In the genomic region with DNA sequence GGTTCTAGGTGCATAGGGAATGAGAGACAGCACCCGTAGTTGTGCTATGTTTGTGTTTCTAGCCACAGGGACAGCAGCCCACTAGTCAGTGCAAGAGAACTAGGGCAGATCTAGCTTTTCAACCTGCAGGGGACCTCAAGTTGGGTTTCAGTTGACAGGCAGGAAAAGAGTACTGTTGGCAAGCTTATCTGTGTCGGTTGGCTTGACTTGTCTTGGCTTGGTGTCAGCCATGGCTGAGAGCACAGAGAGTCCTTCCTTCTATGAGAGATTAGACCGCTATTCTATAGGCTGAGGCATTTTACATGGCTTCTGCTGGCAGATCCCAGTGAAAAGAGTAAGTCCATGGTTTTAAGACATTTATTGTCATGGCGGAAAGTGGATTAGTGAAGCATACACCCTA, we compare ENCODE assay signal across 25 mouse cellular contexts.
DNase-seq lines count a peak whose midpoint lies in the region; TF ChIP-seq lines count a peak whose summit lies in the region.
"Had no signal": no experiment of that assay in that cellular context is flagged by ENCODE, and none has a peak within 500 bp of the region (broad histone marks: within the 10 kb centered on the region; RNA-seq: fewer than 3 reads in every experiment).

No protein-coding gene starts in this region.

- peak; percentile 1 for DNase-seq in cerebellum, adult 8-10 months
- no peak for DNase-seq in cerebellum, adult 11 months
- DNase-seq in MEL (ENCODE audit: low read depth, low spot score) = peak; percentile 4
- peak; percentile 1 for DNase-seq in cerebellum, adult 9-10 months
- DNase-seq in cerebellum, postnatal 14 days = peak; percentile 75 to 82
- DNase-seq in layer of hippocampus, adult 9-11 months = no peak
- DNase-seq in forebrain, embryonic 10.5 days (ENCODE audit: extremely low spot score, low spot score) = no peak
- DNase-seq in right cerebral cortex, postnatal 4 days = no peak
- DNase-seq: adrenal gland, adult 8-10 months; adrenal gland, postnatal 25 days; embryo, embryonic 11 days; gastrocnemius, postnatal 10 days; gastrocnemius, postnatal 36 days; heart, postnatal 10 days; heart, postnatal 36 days; kidney, adult 2 months had no signal

- H3K4me3 ChIP-seq in MEL (ENCODE audit: control insufficient read depth in 1 of 2, insufficient read depth in 1 of 2, low read depth in 2 of 2, low read length in 2 of 2) = no peak overlapping the region
- no peak overlapping the region for H3K4me3 ChIP-seq in forebrain, embryonic 10.5 days
- H3K4me3 ChIP-seq: embryonic facial prominence, embryonic 10.5 days; embryonic facial prominence, embryonic 13.5 days; erythroblast, embryonic 14.5 days; forebrain, embryonic 13.5 days; heart, embryonic 12.5 days; heart, embryonic 15.5 days; hindbrain, embryonic 10.5 days; hindbrain, embryonic 13.5 days had no signal

- 92% methylated on average over 4 of the region's 4 CpGs for WGBS in forebrain, embryonic 10.5 days

- H3K9ac ChIP-seq in MEL (ENCODE audit: control insufficient read depth, low read depth, low read length, poor library complexity, severe bottlenecking) = no peak overlapping the region
- H3K9ac ChIP-seq: embryonic facial prominence, embryonic 13.5 days; forebrain, embryonic 13.5 days; heart, embryonic 12.5 days; heart, embryonic 15.5 days; hindbrain, embryonic 13.5 days had no signal

- no peaks in the 10 kb centered on the region for H3K36me3 ChIP-seq in MEL (ENCODE audit: control insufficient read depth in 1 of 2, insufficient read depth in 2 of 2, low read length in 2 of 2)
- H3K36me3 ChIP-seq in forebrain, embryonic 10.5 days (replicated peaks) = no peaks in the 10 kb centered on the region
- H3K36me3 ChIP-seq: embryonic facial prominence, embryonic 10.5 days; embryonic facial prominence, embryonic 13.5 days; heart, embryonic 12.5 days; heart, embryonic 15.5 days; hindbrain, embryonic 10.5 days; hindbrain, embryonic 13.5 days had no signal

- H3K79me2 ChIP-seq in MEL (ENCODE audit: control insufficient read depth, insufficient read depth, low read length, poor library complexity) = no peaks in the 10 kb centered on the region

- no peaks in the 10 kb centered on the region for H3K4me1 ChIP-seq in MEL (ENCODE audit: control insufficient read depth in 1 of 2, insufficient read depth in 2 of 2, low read length in 2 of 2)
- no peaks in the 10 kb centered on the region for H3K4me1 ChIP-seq in forebrain, embryonic 10.5 days
- H3K4me1 ChIP-seq: embryonic facial prominence, embryonic 10.5 days; embryonic facial prominence, embryonic 13.5 days; forebrain, embryonic 13.5 days; heart, embryonic 12.5 days; heart, embryonic 15.5 days; hindbrain, embryonic 10.5 days; hindbrain, embryonic 13.5 days had no signal

- no peak for TF ChIP-seq EP300 in MEL (IDR thresholded peaks at IDR 0.05; ENCODE audit: low read depth in 1 of 2, low read length in 2 of 2)

- TF ChIP-seq CTCF in MEL (IDR thresholded peaks at IDR 0.05 in 2 of 3, conservative IDR thresholded peaks at IDR 0.05 in 1 of 3; ENCODE audit: control insufficient read depth in 1 of 3, insufficient read depth in 1 of 3, low read depth in 2 of 3, low read length in 3 of 3, poor library complexity in 1 of 3, severe bottlenecking in 1 of 3) = no peak

- H3K9me3 ChIP-seq in MEL (replicated peaks; ENCODE audit: insufficient read depth, low read length) = no peaks in the 10 kb centered on the region
- H3K9me3 ChIP-seq in forebrain, embryonic 10.5 days = no peaks in the 10 kb centered on the region
- H3K9me3 ChIP-seq: embryonic facial prominence, embryonic 10.5 days; embryonic facial prominence, embryonic 13.5 days; forebrain, embryonic 13.5 days; heart, embryonic 12.5 days; heart, embryonic 15.5 days; hindbrain, embryonic 10.5 days; hindbrain, embryonic 13.5 days had no signal

- H3K27me3 ChIP-seq in MEL (ENCODE audit: control insufficient read depth in 1 of 2, insufficient read depth in 2 of 2, low read length in 2 of 2) = no peaks in the 10 kb centered on the region
- H3K27me3 ChIP-seq in forebrain, embryonic 10.5 days (ENCODE audit: poor library complexity, severe bottlenecking) = no peaks in the 10 kb centered on the region
- H3K27me3 ChIP-seq: embryonic facial prominence, embryonic 13.5 days; forebrain, embryonic 13.5 days; heart, embryonic 12.5 days; heart, embryonic 15.5 days; hindbrain, embryonic 13.5 days had no signal

- no peak for TF ChIP-seq POLR2A in MEL (IDR thresholded peaks at IDR 0.05; ENCODE audit: control insufficient read depth in 1 of 2, insufficient read depth in 1 of 2, low read depth in 1 of 2, low read length in 2 of 2, poor library complexity in 1 of 2)

- TF ChIP-seq RAD21 in MEL (IDR thresholded peaks at IDR 0.05; ENCODE audit: low read depth, low read length) = no peak

- no peak overlapping the region for H3K27ac ChIP-seq in MEL (ENCODE audit: control insufficient read depth, low read depth, low read length)
- H3K27ac ChIP-seq in forebrain, embryonic 10.5 days = no peak overlapping the region
- H3K27ac ChIP-seq: embryonic facial prominence, embryonic 10.5 days; embryonic facial prominence, embryonic 13.5 days; forebrain, embryonic 13.5 days; heart, embryonic 15.5 days; hindbrain, embryonic 10.5 days; hindbrain, embryonic 13.5 days; hindbrain, postnatal 0 days had no signal

TF ChIP-seq in MEL, 35 proteins besides CTCF, POLR2A, EP300 and RAD21:
- TF ChIP-seq ETS1 (IDR thresholded peaks at IDR 0.05; ENCODE audit: low read depth, low read length) (no peak), HCFC1 (IDR thresholded peaks at IDR 0.05; ENCODE audit: low read depth, low read length) (no peak), GATA1 (IDR thresholded peaks at IDR 0.05; ENCODE audit: low read depth, low read length) (no peak), MAZ (IDR thresholded peaks at IDR 0.05; ENCODE audit: low read depth, low read length) (no peak), TCF12 (IDR thresholded peaks at IDR 0.05; ENCODE audit: low read depth, low read length) (no peak), MYB (IDR thresholded peaks at IDR 0.05; ENCODE audit: low read depth, low read length) (no peak), TBP (IDR thresholded peaks at IDR 0.05; ENCODE audit: low read depth, low read length) (no peak), BHLHE40 (IDR thresholded peaks at IDR 0.05; ENCODE audit: borderline replicate concordance, low read depth, low read length) (no peak), MEF2A (IDR thresholded peaks at IDR 0.05; ENCODE audit: extremely low read depth, insufficient replicate concordance, low read depth, low read length, poor library complexity, severe bottlenecking) (no peak)

Comparison
In these comparisons a context has a peak if more than half of its experiments do, and no peak if none do; other contexts are left out.
1. DNase-seq: peak in cerebellum, adult 8-10 months (single experiment), MEL (single experiment), cerebellum, adult 9-10 months (single experiment) and cerebellum, postnatal 14 days (2 of 2); none in cerebellum, adult 11 months (single experiment), layer of hippocampus, adult 9-11 months (single experiment), forebrain, embryonic 10.5 days (single experiment) and right cerebral cortex, postnatal 4 days (single experiment).